Mouse (Mus musculus) myocyte (in vitro differentiated cells): ENCODE measurements around the gene Fbxw8. TPM values are rescaled to one million over a fixed set of nuclear protein-coding genes. Genes with fewer than 3 reads are reported as not detected.

ENCODE experiments used
- H3K27me3 ChIP-seq: one replicate; pipeline ENCODE4 v1.6.1; 2011; ENCODE audit not compliant: control insufficient read depth, insufficient read depth, insufficient read length
- H3K36me3 ChIP-seq: one replicate; pipeline ENCODE4 v1.6.1; 2011; ENCODE audit not compliant: control insufficient read depth, insufficient read depth
- H3K4me2 ChIP-seq: one replicate; pipeline ENCODE4 v1.6.1; 2011; ENCODE audit warnings: low read depth, control low read depth
- H3K4me3 ChIP-seq: one replicate; pipeline ENCODE4 v1.5.1; 2011; ENCODE audit warnings: mild to moderate bottlenecking, control low read depth, moderate library complexity
- H3K79me2 ChIP-seq: one replicate; pipeline ENCODE4 v1.6.1; 2011; ENCODE audit not compliant: control insufficient read depth, insufficient read depth
- H3ac ChIP-seq: one replicate; pipeline ENCODE4 v1.6.1; 2011; ENCODE audit not compliant: control insufficient read depth, insufficient read length
- CEBPB ChIP-seq: IDR thresholded peaks from 2 replicates; pipeline ENCODE4 v1.6.1; 2011; ENCODE audit warnings: mild to moderate bottlenecking, moderate library complexity; ENCODE audit not compliant: poor library complexity, insufficient read depth, severe bottlenecking
- E2F4 ChIP-seq: IDR thresholded peaks from one replicate; pipeline ENCODE4 v1.6.1; 2011; ENCODE audit warnings: mild to moderate bottlenecking, control low read depth, moderate library complexity; ENCODE audit not compliant: insufficient read depth
- MAX ChIP-seq: IDR thresholded peaks from one replicate; pipeline ENCODE4 v1.6.1; 2011; ENCODE audit warnings: low read depth, mild to moderate bottlenecking, control low read depth
- MYOD1 ChIP-seq, 3 experiments: IDR thresholded peaks; one replicate each; pipeline ENCODE4 v1.6.1; 2011; ENCODE audit warnings: control low read depth in 2 of 3, low read depth in 2 of 3, mild to moderate bottlenecking in 2 of 3, moderate library complexity in 1 of 3; ENCODE audit not compliant: insufficient read length in 2 of 3, control insufficient read depth in 1 of 3
- MYOG ChIP-seq, 3 experiments: IDR thresholded peaks; one replicate each; pipeline ENCODE4 v1.6.1; 2011; ENCODE audit warnings: control low read depth in 2 of 3, low read depth in 2 of 3, mild to moderate bottlenecking in 2 of 3; ENCODE audit not compliant: insufficient read length in 2 of 3, control insufficient read depth in 1 of 3, insufficient read depth in 1 of 3
- POLR2A ChIP-seq: IDR thresholded peaks from one replicate; pipeline ENCODE4 v1.6.1; 2011; ENCODE audit warnings: low read depth, mild to moderate bottlenecking, control low read depth, moderate library complexity; ENCODE audit not compliant: insufficient read length
- POLR2AphosphoS2 ChIP-seq: IDR thresholded peaks from one replicate; pipeline ENCODE4 v1.6.1; 2011; ENCODE audit warnings: low read depth, control low read depth; ENCODE audit not compliant: insufficient read length
- REST ChIP-seq: IDR thresholded peaks from one replicate; pipeline ENCODE4 v1.6.1; 2011; ENCODE audit warnings: mild to moderate bottlenecking, control low read depth, moderate library complexity; ENCODE audit not compliant: insufficient read depth, insufficient read length
- SRF ChIP-seq: IDR thresholded peaks from one replicate; pipeline ENCODE4 v1.6.1; 2011; ENCODE audit warnings: low read depth; ENCODE audit not compliant: control insufficient read depth, insufficient read length
- TCF12 ChIP-seq: IDR thresholded peaks from one replicate; pipeline ENCODE4 v1.6.1; 2011; ENCODE audit warnings: mild to moderate bottlenecking, control low read depth; ENCODE audit not compliant: poor library complexity, insufficient read depth, severe bottlenecking
- TCF3 ChIP-seq: IDR thresholded peaks from one replicate; pipeline ENCODE4 v1.6.1; 2011; ENCODE audit warnings: low read depth, control low read depth; ENCODE audit not compliant: insufficient read length
- USF1 ChIP-seq: IDR thresholded peaks from one replicate; pipeline ENCODE4 v1.6.1; 2011; ENCODE audit warnings: low read depth, mild to moderate bottlenecking, control low read depth, moderate library complexity
- polyA plus RNA-seq: library from polyadenylated mRNA; unstranded; fragments of >200 nt; fragmentation: generic; extraction: Trizol; gene quantifications from one replicate; pipeline ENCODE4 v1.2.1, GENCODE M21; 2012; ENCODE audit warnings: missing spikeins

Fbxw8 gene
- polyA plus RNA-seq, 1 experiment: 65.5 TPM

DNA sequence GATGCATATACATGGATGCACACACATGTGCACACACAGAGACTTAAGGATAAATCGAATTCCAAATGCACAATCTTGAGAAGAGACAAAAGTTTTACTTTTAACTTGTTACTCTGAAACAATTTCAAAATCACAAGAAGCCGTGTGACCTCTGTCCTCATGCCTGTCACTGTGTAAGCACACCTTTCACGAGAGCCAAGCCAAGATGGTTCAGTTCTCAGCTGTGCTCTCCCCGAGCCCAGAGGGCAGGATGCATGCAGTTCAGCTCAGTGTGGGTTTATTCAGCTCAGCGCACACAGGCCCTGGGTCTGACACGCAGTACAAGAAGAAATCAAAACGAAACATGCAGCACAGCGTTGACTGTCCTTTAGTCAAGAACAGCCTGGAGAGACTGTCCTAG, 49.7 kb downstream of the Fbxw8 start:
- TF ChIP-seq USF1 (no peak), MYOD1 (IDR thresholded peaks at IDR 0.05; ENCODE audit: control insufficient read depth in 1 of 3, insufficient read length in 2 of 3, low read depth in 2 of 3) (no peak)
- H3K4me2 ChIP-seq: no peak overlapping the region
- H3K4me3 ChIP-seq: no peak overlapping the region
- H3K36me3 ChIP-seq: no peaks in the 10 kb centered on the region
- no peak overlapping the region for H3ac ChIP-seq
- H3K79me2 ChIP-seq: no peaks in the 10 kb centered on the region
- no peaks in the 10 kb centered on the region for H3K27me3 ChIP-seq

DNA sequence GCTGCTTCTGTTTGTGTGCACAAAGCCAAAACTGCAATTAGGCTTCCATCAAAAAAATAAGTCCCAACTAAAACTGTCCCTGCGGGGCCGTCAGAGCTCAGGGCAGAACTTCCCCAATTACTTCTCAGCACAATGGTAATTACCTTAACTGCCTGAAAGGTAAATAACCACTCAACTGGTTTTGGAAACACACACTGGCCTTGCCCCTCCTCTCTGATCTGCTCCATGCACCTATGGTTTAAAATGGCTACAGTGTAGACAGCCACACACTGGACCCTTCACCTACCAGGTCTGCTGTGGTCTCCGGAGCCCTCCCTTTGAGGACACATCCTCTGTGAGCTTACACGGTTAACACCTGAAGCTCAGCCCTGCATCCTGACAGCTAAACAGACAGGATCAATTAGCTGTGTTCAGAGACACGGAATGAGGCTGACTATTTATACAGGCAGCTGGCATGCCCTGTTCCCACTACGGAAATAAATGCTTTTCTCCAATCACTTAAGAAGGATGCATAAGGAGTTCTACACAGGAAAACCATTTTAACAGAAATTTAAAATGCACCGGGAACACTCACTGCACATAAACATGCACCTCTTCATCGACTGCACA, 55.3 kb downstream of the Fbxw8 start:
- Histone ChIP-seq H3ac (no peak overlapping the region), H3K27me3 (no peaks in the 10 kb centered on the region), H3K4me2 (no peak overlapping the region), H3K79me2 (no peaks in the 10 kb centered on the region), H3K36me3 (peaks cover 21% of the 10 kb centered on the region), H3K4me3 (no peak overlapping the region)
- no peak for TF ChIP-seq SRF
- no peak for TF ChIP-seq MYOD1 (IDR thresholded peaks at IDR 0.05; ENCODE audit: control insufficient read depth in 1 of 3, insufficient read length in 2 of 3, low read depth in 2 of 3)
- TF ChIP-seq E2F4: no peak
- no peak for TF ChIP-seq CEBPB
- no peak for TF ChIP-seq REST
- TF ChIP-seq MYOG (IDR thresholded peaks at IDR 0.05; ENCODE audit: control insufficient read depth in 1 of 3, insufficient read depth in 1 of 3, insufficient read length in 2 of 3, low read depth in 2 of 3): no peak
- TF ChIP-seq POLR2A: no peak
- TF ChIP-seq POLR2AphosphoS2: no peak
- no peak for TF ChIP-seq TCF12
- no peak for TF ChIP-seq MAX
- TF ChIP-seq USF1: no peak
- no peak for TF ChIP-seq TCF3

DNA sequence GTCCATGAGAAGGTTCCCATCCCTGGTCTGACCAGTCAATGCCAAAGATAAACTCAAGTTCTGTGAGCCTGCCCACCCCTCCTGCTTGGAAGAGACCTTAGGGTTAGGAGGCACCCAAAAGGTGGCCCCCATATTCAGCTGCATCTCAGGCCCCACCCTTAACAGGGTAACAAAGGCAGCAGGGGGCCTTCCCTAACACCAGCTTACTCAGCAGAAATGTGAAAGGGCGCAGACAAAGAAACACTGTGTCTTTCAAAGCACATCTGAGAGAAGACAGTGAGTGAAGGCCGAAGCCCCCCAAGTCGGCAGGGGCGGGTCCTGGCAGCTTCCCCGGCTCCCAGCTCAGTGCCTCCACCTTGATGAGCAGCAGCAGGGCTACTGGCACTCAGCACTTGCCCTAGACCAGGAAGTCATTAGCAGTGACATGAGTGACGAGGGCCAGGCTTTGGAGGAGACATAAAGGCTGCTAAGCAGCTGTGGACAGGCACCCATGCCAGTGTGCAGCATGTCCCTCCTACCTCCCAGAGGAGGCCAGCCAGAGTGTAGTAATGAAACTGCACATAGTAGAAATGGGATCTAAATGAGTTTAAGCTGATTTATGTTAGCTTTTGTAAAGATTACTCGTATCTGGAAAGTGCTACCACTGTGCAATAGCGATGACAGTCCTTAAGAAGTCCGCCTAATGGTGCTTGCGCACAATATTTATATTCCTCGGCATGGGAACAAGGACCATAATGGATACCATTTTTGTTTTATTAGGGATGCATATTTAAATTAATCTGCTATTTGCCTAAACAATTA, 56.0 kb downstream of the Fbxw8 start:
- Histone ChIP-seq H3K27me3 (no peaks in the 10 kb centered on the region), H3K4me3 (no peak overlapping the region), H3K36me3 (peaks cover 26% of the 10 kb centered on the region), H3ac (no peak overlapping the region), H3K4me2 (no peak overlapping the region), H3K79me2 (no peaks in the 10 kb centered on the region)
- no peak for TF ChIP-seq REST
- no peak for TF ChIP-seq USF1
- no peak for TF ChIP-seq MYOD1 (IDR thresholded peaks at IDR 0.05; ENCODE audit: control insufficient read depth in 1 of 3, insufficient read length in 2 of 3, low read depth in 2 of 3)
- no peak for TF ChIP-seq SRF
- no peak for TF ChIP-seq TCF12
- TF ChIP-seq MAX: no peak
- no peak for TF ChIP-seq TCF3
- TF ChIP-seq POLR2AphosphoS2: no peak
- no peak for TF ChIP-seq POLR2A
- no peak for TF ChIP-seq MYOG (IDR thresholded peaks at IDR 0.05; ENCODE audit: control insufficient read depth in 1 of 3, insufficient read depth in 1 of 3, insufficient read length in 2 of 3, low read depth in 2 of 3)
- TF ChIP-seq CEBPB: no peak
- no peak for TF ChIP-seq E2F4

DNA sequence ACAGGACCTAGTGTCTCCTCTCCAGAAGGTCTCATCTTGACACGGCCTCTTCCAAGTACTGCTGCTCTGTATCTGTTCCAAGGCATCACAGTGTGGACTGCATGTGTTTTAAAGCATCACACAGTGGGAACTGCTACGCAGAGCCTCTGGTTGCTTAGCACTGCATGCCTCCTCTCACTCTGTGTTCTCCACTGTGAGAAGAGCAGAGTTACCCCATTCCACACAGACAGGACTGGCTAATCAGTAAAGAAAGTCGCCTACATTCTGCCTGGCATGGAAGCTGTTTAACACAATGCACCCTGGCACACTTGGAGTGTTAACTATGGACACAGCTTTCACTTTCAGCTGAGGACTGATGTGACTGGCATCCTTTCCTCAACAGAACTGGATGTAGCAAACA, 58.9 kb downstream of the Fbxw8 start:
- Histone ChIP-seq H3K79me2 (no peaks in the 10 kb centered on the region), H3ac (no peak overlapping the region), H3K4me2 (no peak overlapping the region), H3K27me3 (no peaks in the 10 kb centered on the region), H3K36me3 (peaks cover 32% of the 10 kb centered on the region), H3K4me3 (no peak overlapping the region)
- TF ChIP-seq POLR2A (no peak), MYOD1 (IDR thresholded peaks at IDR 0.05; ENCODE audit: control insufficient read depth in 1 of 3, insufficient read length in 2 of 3, low read depth in 2 of 3) (no peak), REST (no peak), POLR2AphosphoS2 (no peak), E2F4 (no peak), USF1 (no peak), TCF12 (no peak), CEBPB (no peak)

DNA sequence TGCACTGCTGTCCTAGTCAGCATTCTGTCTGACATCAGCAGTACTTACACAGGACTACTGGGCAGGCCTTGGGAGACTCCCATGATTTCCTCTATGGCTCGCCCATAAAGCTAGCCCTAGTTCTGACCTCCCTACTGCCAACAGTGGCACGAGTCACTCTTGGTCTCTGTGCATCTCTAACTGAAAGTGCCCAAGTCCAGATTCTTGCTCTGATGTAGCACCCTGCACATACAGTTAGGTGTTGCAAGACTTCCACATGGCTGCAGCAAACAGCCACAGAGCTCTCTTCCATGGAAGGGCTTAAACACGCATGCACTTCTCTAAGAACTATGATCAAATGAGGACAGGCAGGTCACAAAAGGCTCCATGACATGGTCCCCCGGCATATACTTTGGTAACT, 59.4 kb downstream of the Fbxw8 start:
- no peak overlapping the region for H3ac ChIP-seq
- H3K27me3 ChIP-seq: no peaks in the 10 kb centered on the region
- H3K4me2 ChIP-seq: no peak overlapping the region
- no peaks in the 10 kb centered on the region for H3K79me2 ChIP-seq
- TF ChIP-seq SRF (no peak), TCF12 (no peak), POLR2AphosphoS2 (no peak), E2F4 (no peak), MYOG (IDR thresholded peaks at IDR 0.05; ENCODE audit: control insufficient read depth in 1 of 3, insufficient read depth in 1 of 3, insufficient read length in 2 of 3, low read depth in 2 of 3) (no peak), TCF3 (no peak), USF1 (no peak), REST (no peak), CEBPB (no peak), MYOD1 (IDR thresholded peaks at IDR 0.05; ENCODE audit: control insufficient read depth in 1 of 3, insufficient read length in 2 of 3, low read depth in 2 of 3) (no peak), POLR2A (no peak), MAX (no peak)
- H3K4me3 ChIP-seq: no peak overlapping the region
- H3K36me3 ChIP-seq: peaks cover 32% of the 10 kb centered on the region
